Mouse (Mus musculus): Measurements from ENCODE around the gene Smarca4.

DNA sequence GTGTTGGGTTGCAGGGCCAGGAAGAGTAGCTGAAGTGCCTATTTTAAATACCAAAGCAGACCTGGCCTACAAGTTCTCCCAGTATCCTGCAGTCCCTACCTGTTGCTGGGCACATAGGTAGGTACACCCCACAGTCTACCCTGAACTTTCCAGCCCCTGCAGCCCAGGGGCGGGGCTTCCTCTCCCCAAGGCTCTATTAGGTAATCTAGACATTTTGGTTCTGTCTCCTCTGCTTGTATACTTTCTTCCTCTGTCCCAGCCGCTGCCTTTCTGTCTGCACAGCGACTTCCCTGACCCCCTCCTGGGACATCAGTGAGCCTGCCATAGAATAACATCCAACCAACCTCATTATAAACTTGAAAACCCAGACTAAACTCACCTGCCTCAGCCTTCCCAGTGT, 134.4 kb downstream of the Smarca4 start:
- TF ChIP-seq CTCF (IDR thresholded peaks at IDR 0.05; ENCODE audit: low read depth, low read length) (no peak), POLR2A (IDR thresholded peaks at IDR 0.05; ENCODE audit: borderline replicate concordance, low read depth, low read length) (no peak)

All from bone marrow macrophage, adult 2 months (primary cell).